Mouse (Mus musculus): ENCODE data around the gene Aurka.

DNA sequence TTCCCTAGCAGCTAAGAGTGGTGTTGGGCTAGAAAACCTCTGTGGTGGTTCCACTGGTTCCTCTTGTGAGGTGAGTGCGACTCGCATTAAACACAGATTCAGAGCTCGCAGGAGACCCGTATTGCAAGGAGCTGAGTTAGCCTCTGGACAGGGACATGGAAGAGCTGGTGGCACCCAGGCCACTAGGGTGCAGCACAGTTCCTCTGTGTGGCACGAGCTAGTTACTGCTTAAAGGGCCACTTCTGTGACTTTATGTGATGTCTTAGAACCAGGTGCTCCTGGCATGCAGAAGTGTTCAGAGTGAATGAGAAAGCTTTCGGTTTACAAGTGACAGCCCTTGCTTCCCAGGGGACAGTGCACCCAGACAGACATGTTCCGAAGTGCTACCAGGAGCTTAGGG lies 8.0 kb upstream of the Aurka start:
- peak; percentile 95 for TF ChIP-seq CTCF (IDR thresholded peaks at IDR 0.05; ENCODE audit: control insufficient read depth, insufficient read depth, low read length)
- TF ChIP-seq POLR2A (IDR thresholded peaks at IDR 0.05; ENCODE audit: borderline replicate concordance, control insufficient read depth, low read depth, low read length), result no peak
